In genomic region chr17:10639816-10640215, GRCm38 (mm10) we compare ENCODE assay signal across 12 mouse cellular contexts.
"Had no signal": no experiment of that assay in that cellular context is flagged by ENCODE, and none has a peak within 500 bp of the region (broad histone marks: within the 10 kb centered on the region; RNA-seq: fewer than 3 reads in every experiment).

No protein-coding gene starts in this region.

- DNase-seq: retina, postnatal 1 day; right cerebral cortex, adult 18-20 months; right cerebral cortex, postnatal 14 days; right cerebral cortex, postnatal 25 days; right cerebral cortex, postnatal 4 days; spleen, adult 18-20 months; thymus, adult 18-20 months; thymus, adult 2 months; thymus, postnatal 14 days; thymus, postnatal 25 days; thymus, postnatal 36 days; thymus, postnatal 4 days had no signal
